Mouse (Mus musculus): ENCODE measurements around the gene Slc25a17.

DNA sequence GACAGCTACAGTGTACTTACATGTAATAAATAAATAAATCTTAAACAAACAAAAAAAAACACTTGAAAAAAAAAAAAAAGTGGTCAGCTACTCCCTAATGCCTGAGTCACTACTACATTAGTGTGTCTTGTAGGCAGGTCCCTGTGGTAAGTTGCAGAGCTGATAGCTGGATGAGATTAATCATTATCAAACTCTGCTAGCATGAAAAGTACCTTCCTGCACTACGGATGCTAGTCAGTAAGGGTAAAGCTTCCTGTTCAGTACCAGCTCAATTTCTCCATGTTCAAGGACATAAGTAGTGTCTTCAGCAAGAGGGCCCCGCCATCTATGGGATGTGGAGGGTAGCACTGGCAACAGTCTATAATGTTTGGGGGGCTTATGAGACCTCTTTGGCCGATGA is 46.7 kb downstream of the Slc25a17 start:
- no peak for TF ChIP-seq EP300 (IDR thresholded peaks at IDR 0.05; ENCODE audit: low read depth)
- TF ChIP-seq CTCF (IDR thresholded peaks at IDR 0.05; ENCODE audit: low read depth), result no peak

Data from heart, postnatal 0 days (tissue).